Mouse (Mus musculus) thymus, postnatal 36 days (tissue): ENCODE measurements around the gene Gm14322.
"Not testable (repeated sequence)": the region's sequence is repeated elsewhere in the genome, so short reads cannot be mapped to it uniquely, and the experiment has no call there.

Experiments
- DNase-seq, 2 experiments: peaks; one replicate each; pipeline ENCODE4 v3.0.0; 2022; ENCODE audit warnings: mixed read lengths in 2 of 2

The Gm14322 gene

GRCm38 (mm10) chr2:177758941-177759558, at the start of gene Gm14322:
Gm14322 (plus strand) TSS chr2:177759288.
- DNase-seq, result not testable (repeated sequence)

GRCm38 (mm10) chr2:177741487-177741886, 17.6 kb upstream of the Gm14322 start:
- DNase-seq, result not testable (repeated sequence)

GRCm38 (mm10) chr2:177787351-177787750, 28.3 kb downstream of the Gm14322 start:
- DNase-seq, result not testable (repeated sequence)

GRCm38 (mm10) chr2:177806170-177806569, 47.1 kb downstream of the Gm14322 start:
- not testable (repeated sequence) for DNase-seq
